Mouse (Mus musculus): ENCODE measurements around the gene Tmigd1. TPM values are rescaled to one million over a fixed set of nuclear protein-coding genes. Genes with fewer than 3 reads are reported as not detected.
A peak's percentile ranks its signal among the peaks of the same experiment; 100 is the strongest.
"Not testable (repeated sequence)": the region's sequence is repeated elsewhere in the genome, so short reads cannot be mapped to it uniquely, and the experiment has no call there.

The Tmigd1 gene
- polyA plus RNA-seq, 1 experiment from 2014 or later = not detected

GRCm38 (mm10) chr11:76916539-76917229, 14.7 kb downstream of the Tmigd1 start:
- H3K4me3 ChIP-seq (ENCODE audit: inconsistent target) = no peak overlapping the region
- H3K36me3 ChIP-seq (ENCODE audit: inconsistent target) = no peaks in the 10 kb centered on the region
- WGBS (ENCODE audit: missing documents) = 25% methylated on average over 12 of the region's 13 CpGs

GRCm38 (mm10) chr11:76917230-76917548, 15.2 kb downstream of the Tmigd1 start:
- no peak overlapping the region for H3K4me3 ChIP-seq (ENCODE audit: inconsistent target)

More at GRCm38 (mm10) chr11:76916539-76917229, 14.7 kb downstream of the Tmigd1 start:
- Histone ChIP-seq H3K79me2 (ENCODE audit: inconsistent target) (no peaks in the 10 kb centered on the region), H3K27ac (no peak overlapping the region)

GRCm38 (mm10) chr11:76920607-76921006, 18.6 kb downstream of the Tmigd1 start:
- H3K4me3 ChIP-seq (ENCODE audit: inconsistent target) = no peak overlapping the region
- H3K79me2 ChIP-seq (ENCODE audit: inconsistent target) = no peaks in the 10 kb centered on the region
- H3K27ac ChIP-seq = no peak overlapping the region
- 88% methylated on average over 1 of the region's 1 CpGs for WGBS (ENCODE audit: missing documents)
- no peaks in the 10 kb centered on the region for H3K36me3 ChIP-seq (ENCODE audit: inconsistent target)

More at GRCm38 (mm10) chr11:76917230-76917548, 15.2 kb downstream of the Tmigd1 start:
- Histone ChIP-seq H3K27ac (no peak overlapping the region), H3K79me2 (ENCODE audit: inconsistent target) (no peaks in the 10 kb centered on the region), H3K36me3 (ENCODE audit: inconsistent target) (no peaks in the 10 kb centered on the region)
- WGBS (ENCODE audit: missing documents) = 97% methylated on average over 3 of the region's 3 CpGs

- no peaks in the 10 kb centered on the region for H3K36me3 ChIP-seq (ENCODE audit: inconsistent target)
- no peak within 1 kb of the TSS for H3K27ac ChIP-seq
- no peak within 1 kb of the TSS for H3K4me3 ChIP-seq (ENCODE audit: inconsistent target)
- 48% methylated on average over 6 of the region's 6 CpGs for WGBS (ENCODE audit: missing documents)
- H3K79me2 ChIP-seq (ENCODE audit: inconsistent target) = no peaks in the 10 kb centered on the region
Observed at GRCm38 (mm10) chr11:76924759-76925236, 22.8 kb downstream of the Tmigd1 start, which contains the start of gene Blmh. Gene Blmh, plus strand, starts transcription at chr11:76924809.

- not testable (repeated sequence) for H3K36me3 ChIP-seq (ENCODE audit: inconsistent target); H3K4me3 ChIP-seq (ENCODE audit: inconsistent target); H3K27ac ChIP-seq; H3K79me2 ChIP-seq (ENCODE audit: inconsistent target)
- WGBS (ENCODE audit: missing documents) = 91% methylated on average over 5 of the region's 8 CpGs
Observed at GRCm38 (mm10) chr11:76928586-76928985, 26.6 kb downstream of the Tmigd1 start.

GRCm38 (mm10) chr11:76933209-76933608, 31.2 kb downstream of the Tmigd1 start:
- WGBS (ENCODE audit: missing documents) = 59% methylated on average over 3 of the region's 3 CpGs

GRCm38 (mm10) chr11:76936578-76936977, 34.6 kb downstream of the Tmigd1 start:
- H3K27ac ChIP-seq = no peak overlapping the region
- H3K79me2 ChIP-seq (ENCODE audit: inconsistent target) = no peaks in the 10 kb centered on the region
- 56% methylated on average over 5 of the region's 5 CpGs for WGBS (ENCODE audit: missing documents)
- no peaks in the 10 kb centered on the region for H3K36me3 ChIP-seq (ENCODE audit: inconsistent target)
- H3K4me3 ChIP-seq (ENCODE audit: inconsistent target) = no peak overlapping the region

More at GRCm38 (mm10) chr11:76933209-76933608, 31.2 kb downstream of the Tmigd1 start:
- no peak overlapping the region for H3K27ac ChIP-seq
- H3K4me3 ChIP-seq (ENCODE audit: inconsistent target) = no peak overlapping the region
- H3K79me2 ChIP-seq (ENCODE audit: inconsistent target) = no peaks in the 10 kb centered on the region
- H3K36me3 ChIP-seq (ENCODE audit: inconsistent target) = no peaks in the 10 kb centered on the region

GRCm38 (mm10) chr11:76944839-76945238, 42.9 kb downstream of the Tmigd1 start:
- H3K79me2 ChIP-seq (ENCODE audit: inconsistent target) = peaks cover 44% of the 10 kb centered on the region
- peak overlapping the region; percentile 60 for H3K4me3 ChIP-seq (ENCODE audit: inconsistent target)
- H3K36me3 ChIP-seq (ENCODE audit: inconsistent target) = no peaks in the 10 kb centered on the region
- H3K27ac ChIP-seq = peak overlapping the region; percentile 61
- 71% methylated on average over 3 of the region's 6 CpGs for WGBS (ENCODE audit: missing documents)

- Histone ChIP-seq H3K79me2 (ENCODE audit: inconsistent target) (peaks cover 44% of the 10 kb centered on the region), H3K27ac (peak overlapping the region; percentile 61), H3K36me3 (ENCODE audit: inconsistent target) (no peaks in the 10 kb centered on the region), H3K4me3 (ENCODE audit: inconsistent target) (peak overlapping the region; percentile 60)
- 2% methylated on average over 46 of the region's 58 CpGs for WGBS (ENCODE audit: missing documents)
Observed at GRCm38 (mm10) chr11:76945386-76946202, 43.6 kb downstream of the Tmigd1 start.

- H3K27ac ChIP-seq = no peak overlapping the region
- 8% methylated on average over 8 of the region's 8 CpGs for whole genome bisulfite sequencing (ENCODE audit: missing documents)
Observed at GRCm38 (mm10) chr11:76946203-76946585, 44.2 kb downstream of the Tmigd1 start.

GRCm38 (mm10) chr11:76953536-76953935, 51.6 kb downstream of the Tmigd1 start:
- WGBS (ENCODE audit: missing documents) = 84% methylated on average over 2 of the region's 2 CpGs
- H3K79me2 ChIP-seq (ENCODE audit: inconsistent target) = peaks cover 9% of the 10 kb centered on the region; the same call in 1 of the 2 replicates
- no peak overlapping the region for H3K27ac ChIP-seq
- H3K36me3 ChIP-seq (ENCODE audit: inconsistent target) = peaks cover 64% of the 10 kb centered on the region; the same call in 1 of the 2 replicates
- H3K4me3 ChIP-seq (ENCODE audit: inconsistent target) = no peak overlapping the region

More at GRCm38 (mm10) chr11:76946203-76946585, 44.2 kb downstream of the Tmigd1 start:
- 0 out of 2 replicates have a peak, but pooled peaks cover 5% of the 10 kb centered on the region for H3K36me3 ChIP-seq (ENCODE audit: inconsistent target)
- H3K4me3 ChIP-seq (ENCODE audit: inconsistent target) = peak overlapping the region; percentile 60
- peaks cover 44% of the 10 kb centered on the region for H3K79me2 ChIP-seq (ENCODE audit: inconsistent target)

- Histone ChIP-seq H3K27ac (no peak overlapping the region), H3K79me2 (ENCODE audit: inconsistent target) (no peaks in the 10 kb centered on the region), H3K36me3 (ENCODE audit: inconsistent target) (peaks cover 73% of the 10 kb centered on the region), H3K4me3 (ENCODE audit: inconsistent target) (no peak overlapping the region)
- 97% methylated on average over 3 of the region's 3 CpGs for WGBS (ENCODE audit: missing documents)
Observed at GRCm38 (mm10) chr11:76965703-76966102, 63.7 kb downstream of the Tmigd1 start.

Data from macrophage (primary cell).